Mouse (Mus musculus) kidney, embryonic 16.5 days (tissue): Measurements from ENCODE around the gene Htr1b. TPM values are rescaled to one million over a fixed set of nuclear protein-coding genes. Genes with fewer than 3 reads are reported as not detected.

ENCODE experiments used
- ATAC-seq: fragments of 200-750 bp; cut with Nextera tagmentation; 2 replicates; pipeline ENCODE4 v1.8.0; 2017; ENCODE audit warnings: moderate TSS enrichment; ENCODE audit not compliant: low FRiP score, low TSS enrichment
- H3K27ac ChIP-seq: fragments of 300-500 bp; sonication (generic); 2 replicates; pipeline ENCODE4 v1.5.1; 2014; ENCODE audit warnings: low read length
- H3K27me3 ChIP-seq: fragments of 300-500 bp; sonication (generic); 2 replicates; pipeline ENCODE4 v1.6.1; 2014; ENCODE audit warnings: low read length, control low read depth, mixed read lengths; ENCODE audit not compliant: insufficient read depth
- H3K36me3 ChIP-seq: fragments of 300-500 bp; sonication (generic); 2 replicates; pipeline ENCODE4 v1.6.1; 2014; ENCODE audit warnings: low read length, control low read depth, mixed read lengths; ENCODE audit not compliant: insufficient read depth
- H3K4me1 ChIP-seq: fragments of 300-500 bp; sonication (generic); 2 replicates; pipeline ENCODE4 v1.6.1; 2014; ENCODE audit warnings: low read length, control low read depth, mixed read lengths; ENCODE audit not compliant: insufficient read depth
- H3K4me2 ChIP-seq: fragments of 300-500 bp; sonication (generic); replicated peaks from 2 replicates; pipeline ENCODE4 v1.6.1; 2014; ENCODE audit warnings: low read depth, low read length
- H3K4me3 ChIP-seq: fragments of 300-500 bp; sonication (generic); 2 replicates; pipeline ENCODE4 v1.5.1; 2014; ENCODE audit warnings: mild to moderate bottlenecking, low read length
- H3K9ac ChIP-seq: fragments of 300-500 bp; sonication (generic); replicated peaks from 2 replicates; pipeline ENCODE4 v1.6.1; 2014; ENCODE audit warnings: low read length
- H3K9me3 ChIP-seq: fragments of 300-500 bp; sonication (generic); 2 replicates; pipeline ENCODE4 v1.6.1; 2016; ENCODE audit warnings: low read length, control low read depth
- WGBS: fragments of 180-500 bp; shearing (Covaris S2); extraction: QIAGEN DNeasy Blood & Tissue Kit; methylation state at CpG from one replicate; pipeline ENCODE4 v1.1.7; 2014; 5-methylcytosine and 5-hydroxymethylcytosine counted together
- polyA plus RNA-seq: library from polyadenylated mRNA; unstranded; fragments of >200 nt; fragmentation: Nextera tagmentation; extraction: Ambion mirVana; gene quantifications from 2 replicates; pipeline ENCODE4 v1.2.1, GENCODE M21; 2015

The Htr1b gene
- 0.26 and 0.45 TPM in 2 replicates for polyA plus RNA-seq

DNA sequence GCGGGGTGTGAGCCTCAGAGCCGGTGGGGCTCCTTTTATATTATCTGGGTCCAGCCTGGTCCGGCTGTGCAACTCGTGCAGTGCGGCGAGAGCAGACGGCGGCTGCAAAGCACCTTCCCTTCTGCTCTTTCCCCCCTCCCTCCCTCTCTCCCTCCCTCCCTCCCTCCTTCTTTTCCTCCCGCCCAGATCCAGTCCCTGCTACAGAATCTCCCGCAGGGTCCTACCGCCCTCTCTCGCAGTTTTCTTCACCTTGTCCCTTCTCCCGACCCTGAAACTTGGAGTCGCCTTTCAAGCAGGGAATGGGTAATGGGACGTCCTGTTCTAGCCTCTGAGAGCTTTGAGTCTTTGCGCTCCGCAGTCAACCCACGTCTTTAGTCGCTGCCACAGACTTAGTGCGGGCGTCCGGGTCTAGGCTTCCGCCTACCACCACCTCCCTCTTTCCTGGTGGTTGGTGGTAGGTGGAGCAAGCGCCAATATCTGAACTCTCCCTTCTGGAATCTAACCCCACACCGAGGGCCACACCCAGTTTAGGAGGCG lies at the start of gene Htr1b:
Gene Htr1b (minus strand): TSS at position 392 of the 537 bp plus-strand sequence.
- H3K4me3 ChIP-seq, result peak within 1 kb of the TSS; percentile 70
- peak within 1 kb of the TSS; percentile 68 for H3K9ac ChIP-seq
- H3K27me3 ChIP-seq, result peaks cover 53% of the 10 kb centered on the region
- ATAC-seq, result peak; percentile 83
- no peaks in the 10 kb centered on the region for H3K36me3 ChIP-seq
- no peaks in the 10 kb centered on the region for H3K9me3 ChIP-seq
- no peak within 1 kb of the TSS for H3K27ac ChIP-seq
- peaks cover 19% of the 10 kb centered on the region for H3K4me1 ChIP-seq
- H3K4me2 ChIP-seq, result peak within 1 kb of the TSS; percentile 98
- WGBS, result under 1% methylated on average over 25 of the region's 26 CpGs

DNA sequence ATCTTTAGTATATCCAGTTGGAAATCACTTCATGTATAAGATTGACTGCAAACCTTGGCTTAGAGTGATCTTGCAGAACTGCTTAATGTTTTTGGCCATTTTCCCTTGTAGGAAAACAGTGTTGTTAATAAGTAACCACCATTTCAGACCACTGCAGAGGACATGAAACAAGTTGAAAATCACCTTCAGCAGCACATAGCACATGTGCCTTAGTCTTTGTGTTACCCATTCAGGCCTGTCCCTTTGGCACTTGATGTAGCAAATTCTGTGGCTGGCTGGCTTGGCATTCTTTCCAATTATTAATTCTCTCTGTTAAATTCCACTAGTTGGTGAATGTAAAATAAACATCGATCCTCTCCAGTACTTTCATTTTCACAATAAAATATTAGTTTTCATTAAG lies 43.1 kb upstream of the Htr1b start:
- H3K27me3 ChIP-seq, result no peaks in the 10 kb centered on the region
- no peak overlapping the region for H3K27ac ChIP-seq
- 87% methylated on average over 1 of the region's 1 CpGs for WGBS
- H3K4me2 ChIP-seq, result no peak overlapping the region
- H3K4me1 ChIP-seq, result no peaks in the 10 kb centered on the region
- no peak overlapping the region for H3K9ac ChIP-seq
- no peaks in the 10 kb centered on the region for H3K36me3 ChIP-seq
- H3K4me3 ChIP-seq, result no peak overlapping the region
- ATAC-seq, result peak; percentile 85
- no peaks in the 10 kb centered on the region; the same call in 1 of the 2 replicates for H3K9me3 ChIP-seq

DNA sequence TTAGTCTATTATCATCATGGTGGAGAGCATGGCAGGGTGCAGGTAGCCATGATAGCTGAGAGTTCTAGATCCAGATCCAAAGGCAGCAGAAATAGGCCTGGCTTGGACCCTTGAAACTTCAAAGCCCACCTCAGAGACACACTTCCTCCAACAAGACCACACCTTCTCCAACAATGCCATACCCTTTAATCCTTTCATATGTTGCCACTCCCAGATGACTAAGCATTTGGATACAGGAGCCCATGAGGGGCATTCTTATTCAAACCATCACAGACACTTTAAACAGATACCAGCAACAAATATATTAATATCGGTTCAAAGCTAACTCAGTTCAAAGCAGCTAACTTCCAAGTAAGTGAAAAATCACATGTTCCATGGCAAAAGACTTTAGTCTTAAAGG lies 3.9 kb upstream of the Htr1b start:
- no peak for ATAC-seq
- 97% methylated on average over 1 of the region's 1 CpGs for WGBS
- no peak overlapping the region for H3K4me3 ChIP-seq
- no peak overlapping the region for H3K27ac ChIP-seq
- H3K9me3 ChIP-seq, result no peaks in the 10 kb centered on the region
- H3K36me3 ChIP-seq, result no peaks in the 10 kb centered on the region
- H3K9ac ChIP-seq, result no peak overlapping the region
- peaks cover 11% of the 10 kb centered on the region for H3K4me1 ChIP-seq
- peaks cover 33% of the 10 kb centered on the region for H3K27me3 ChIP-seq
- no peak overlapping the region for H3K4me2 ChIP-seq

DNA sequence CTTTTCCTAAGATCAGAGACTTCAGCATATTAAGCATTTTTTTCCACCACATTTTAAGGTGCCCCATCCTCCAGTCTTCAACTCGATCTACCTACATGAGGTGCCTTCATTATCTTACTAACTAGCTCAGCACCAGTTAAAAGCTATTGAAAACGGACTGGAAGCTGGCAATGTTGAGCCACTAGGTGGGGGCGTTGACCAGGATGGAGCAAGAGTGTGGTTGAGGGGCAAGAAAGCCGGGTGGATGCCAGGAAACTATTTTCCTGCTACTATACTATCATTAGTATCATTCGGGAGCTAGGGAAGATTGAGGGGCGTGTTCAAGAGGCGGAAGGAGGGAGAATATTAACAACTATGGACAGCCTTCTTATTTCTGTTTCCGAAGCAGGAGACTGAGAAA lies 1.5 kb upstream of the Htr1b start:
- peaks cover 53% of the 10 kb centered on the region for H3K27me3 ChIP-seq
- H3K4me2 ChIP-seq, result peak overlapping the region; percentile 29
- H3K9ac ChIP-seq, result no peak overlapping the region
- peaks cover 19% of the 10 kb centered on the region for H3K4me1 ChIP-seq
- H3K9me3 ChIP-seq, result no peaks in the 10 kb centered on the region
- H3K36me3 ChIP-seq, result no peaks in the 10 kb centered on the region
- 10% methylated on average over 8 of the region's 8 CpGs for WGBS
- peak overlapping the region; percentile 13; the same call in 1 of the 2 replicates for H3K4me3 ChIP-seq
- ATAC-seq, result no peak
- no peak overlapping the region for H3K27ac ChIP-seq

DNA sequence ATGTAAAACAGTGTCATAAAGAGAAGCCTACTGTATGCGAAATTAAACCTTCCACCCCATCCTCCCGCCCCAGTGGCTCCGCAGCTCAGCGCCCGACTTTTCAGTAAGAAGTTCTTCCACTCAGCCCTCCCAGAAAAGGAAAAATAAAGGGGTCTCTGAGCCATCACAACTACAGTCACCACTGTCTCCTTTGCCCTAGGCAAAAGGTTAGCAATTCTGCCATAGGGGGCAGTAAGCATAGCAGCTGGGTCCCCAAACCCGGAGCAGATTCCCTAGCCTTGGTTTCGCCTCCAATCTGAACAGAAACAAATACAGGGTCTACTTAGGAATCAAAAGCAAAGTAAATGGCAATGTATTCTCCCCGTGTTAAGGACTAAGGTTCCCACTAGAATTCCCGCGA lies 535 bp upstream of the Htr1b start:
- Histone ChIP-seq H3K27me3 (peaks cover 53% of the 10 kb centered on the region), H3K4me2 (peak overlapping the region; percentile 98), H3K9me3 (no peaks in the 10 kb centered on the region), H3K9ac (no peak overlapping the region), H3K27ac (no peak overlapping the region), H3K4me1 (peaks cover 19% of the 10 kb centered on the region), H3K4me3 (peak overlapping the region; percentile 70), H3K36me3 (no peaks in the 10 kb centered on the region)
- WGBS, result 2% methylated on average over 10 of the region's 10 CpGs
- ATAC-seq, result no peak

DNA sequence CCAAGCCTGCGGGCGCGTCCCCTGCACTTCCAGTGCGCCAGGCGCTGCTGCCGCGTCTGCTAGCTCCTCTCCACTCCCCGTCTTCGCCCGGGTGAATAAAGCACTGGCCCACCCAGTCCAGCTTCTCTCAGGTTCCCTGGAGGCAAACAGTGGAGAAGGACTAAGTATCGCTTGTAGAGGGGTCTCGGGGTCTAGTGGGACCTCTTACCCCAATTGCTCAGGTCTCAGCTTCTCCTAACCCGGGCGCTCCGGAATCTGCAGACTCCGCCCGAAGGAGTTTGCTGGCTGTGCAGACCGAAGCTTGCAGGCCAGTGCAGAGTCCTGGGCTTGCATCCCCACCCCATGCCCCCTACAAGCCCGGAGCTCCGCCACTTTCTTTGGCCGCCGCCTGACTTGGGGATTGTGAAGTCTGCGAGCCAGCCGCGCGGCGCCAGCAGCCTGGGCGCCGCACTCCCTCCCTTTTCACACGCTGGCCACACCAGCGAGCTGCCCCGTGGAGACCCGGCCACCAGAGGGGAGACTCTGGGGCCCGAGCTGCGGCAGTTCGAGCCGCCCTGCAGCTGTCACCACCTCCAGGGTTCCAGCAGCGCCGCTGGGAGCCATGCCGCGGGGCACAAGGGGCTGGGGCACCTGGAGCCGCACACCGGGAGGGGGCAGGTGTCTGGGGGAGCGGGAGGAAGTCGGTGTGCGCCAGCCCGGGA lies 742 bp downstream of the Htr1b start:
- WGBS, result under 1% methylated on average over 47 of the region's 47 CpGs
- Histone ChIP-seq H3K4me3 (peak overlapping the region; percentile 70), H3K27me3 (peaks cover 57% of the 10 kb centered on the region), H3K36me3 (no peaks in the 10 kb centered on the region), H3K4me2 (peak overlapping the region; percentile 98), H3K27ac (no peak overlapping the region), H3K4me1 (peaks cover 19% of the 10 kb centered on the region), H3K9me3 (no peaks in the 10 kb centered on the region), H3K9ac (peak overlapping the region; percentile 68)
- ATAC-seq, result peak; percentile 75

DNA sequence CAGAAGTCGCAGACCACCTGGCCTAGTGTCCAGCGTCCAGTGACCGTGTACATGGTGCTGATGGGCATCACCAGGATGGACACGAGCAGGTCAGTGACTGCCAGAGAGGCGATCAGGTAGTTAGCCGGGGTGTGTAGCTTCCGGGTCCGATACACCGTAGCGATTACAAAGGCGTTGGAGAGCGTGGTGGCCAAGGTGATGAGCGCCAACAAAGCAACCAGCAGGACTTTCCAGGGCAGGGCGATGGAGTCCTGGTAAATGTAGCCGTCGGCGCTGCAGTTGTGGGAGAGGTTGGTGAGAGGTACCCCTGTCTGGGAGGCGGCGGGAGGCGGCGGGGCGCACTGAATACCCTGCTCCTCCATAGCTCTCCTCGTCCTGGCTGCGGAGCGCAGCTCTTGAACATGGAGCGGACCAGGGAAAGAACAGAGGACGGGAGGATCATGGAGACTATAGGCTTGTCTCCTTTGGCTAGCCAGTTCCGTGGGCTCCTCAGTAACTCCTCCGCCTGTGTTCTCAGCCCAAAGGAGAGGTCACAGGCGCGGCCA lies 1.4 kb downstream of the Htr1b start:
- Histone ChIP-seq H3K4me2 (peak overlapping the region; percentile 98), H3K4me1 (peaks cover 19% of the 10 kb centered on the region), H3K9ac (peak overlapping the region; percentile 68), H3K27me3 (peaks cover 58% of the 10 kb centered on the region), H3K4me3 (peak overlapping the region; percentile 70), H3K36me3 (no peaks in the 10 kb centered on the region), H3K9me3 (no peaks in the 10 kb centered on the region), H3K27ac (no peak overlapping the region)
- peak; percentile 35 for ATAC-seq
- WGBS, result 1% methylated on average over 31 of the region's 31 CpGs

DNA sequence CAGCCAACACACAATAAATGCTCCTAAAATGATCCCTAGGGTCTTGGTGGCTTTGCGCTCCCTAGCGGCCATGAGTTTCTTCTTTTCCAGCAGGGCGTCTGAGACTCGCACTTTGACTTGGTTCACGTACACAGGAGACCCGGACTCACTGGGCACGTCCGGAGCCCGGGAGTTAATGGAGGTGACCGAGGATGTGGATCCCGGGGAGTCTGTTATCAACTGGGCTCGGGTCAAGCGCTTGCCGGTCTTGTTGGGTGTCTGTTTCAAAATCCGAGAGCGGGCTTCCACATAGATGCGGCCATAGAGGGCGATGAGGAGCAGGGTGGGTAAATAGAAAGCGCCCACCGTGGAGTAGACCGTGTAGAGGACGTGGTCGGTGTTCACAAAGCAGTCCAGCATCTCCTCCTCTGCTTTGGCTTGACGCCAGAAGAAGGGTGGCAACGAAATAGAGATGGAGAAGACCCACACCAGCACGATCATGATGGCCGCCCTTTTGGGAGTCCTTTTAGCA lies 2.0 kb downstream of the Htr1b start:
- Histone ChIP-seq H3K36me3 (no peaks in the 10 kb centered on the region), H3K27ac (no peak overlapping the region), H3K27me3 (peaks cover 58% of the 10 kb centered on the region), H3K9me3 (no peaks in the 10 kb centered on the region), H3K4me1 (peaks cover 19% of the 10 kb centered on the region), H3K9ac (no peak overlapping the region), H3K4me2 (peak overlapping the region; percentile 98), H3K4me3 (peak overlapping the region; percentile 70)
- WGBS, result 3% methylated on average over 27 of the region's 27 CpGs
- ATAC-seq, result peak; percentile 3; the same call in 1 of the 2 replicates

DNA sequence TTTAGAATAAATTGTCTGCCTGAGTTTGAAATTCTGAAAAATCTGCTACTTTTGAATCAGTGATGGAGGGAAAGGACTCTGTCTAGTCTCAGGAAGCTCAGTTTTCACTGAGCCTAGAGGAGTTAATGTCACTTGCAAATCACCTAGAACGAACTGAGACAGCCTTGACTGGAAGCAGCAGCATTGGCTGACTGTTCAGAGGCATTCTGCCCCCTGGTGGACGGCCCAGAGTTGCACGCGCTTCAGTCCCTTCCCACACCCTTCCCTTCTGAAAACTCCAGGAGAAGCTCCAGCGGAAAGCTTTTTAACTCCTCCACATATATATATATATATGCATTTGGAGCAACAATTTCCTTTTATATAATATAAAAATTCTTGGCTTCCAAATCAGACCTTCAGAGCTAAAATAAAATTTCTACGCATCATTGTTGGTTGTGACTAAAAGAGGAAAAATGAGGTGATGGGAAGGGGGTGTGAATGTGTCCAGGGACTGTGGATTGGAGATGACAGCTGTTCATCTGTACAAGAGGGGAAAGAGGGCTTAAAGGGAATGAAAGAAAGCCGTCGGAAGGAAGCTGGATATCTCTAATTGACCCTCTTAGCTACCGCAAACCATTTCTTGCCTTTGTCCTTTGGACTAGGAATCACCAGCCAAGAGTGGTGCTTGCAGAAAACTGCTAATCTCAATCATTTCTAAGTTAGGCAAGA lies 6.6 kb downstream of the Htr1b start:
- H3K27me3 ChIP-seq, result peaks cover 20% of the 10 kb centered on the region
- H3K9ac ChIP-seq, result no peak overlapping the region
- peaks cover 4% of the 10 kb centered on the region for H3K4me1 ChIP-seq
- H3K36me3 ChIP-seq, result no peaks in the 10 kb centered on the region
- 37% methylated on average over 9 of the region's 9 CpGs for WGBS
- H3K9me3 ChIP-seq, result no peaks in the 10 kb centered on the region
- no peak overlapping the region for H3K4me2 ChIP-seq
- no peak overlapping the region for H3K27ac ChIP-seq
- no peak overlapping the region for H3K4me3 ChIP-seq
- peak; percentile 87 for ATAC-seq
